Mouse (Mus musculus) gastrocnemius, postnatal 36 days (tissue): ENCODE data around the gene Vinac1. TPM values are rescaled to one million over a fixed set of nuclear protein-coding genes. Genes with fewer than 3 reads are reported as not detected.

Experiments used
- DNase-seq, 2 experiments: peaks; one replicate each; pipeline ENCODE4 v3.0.0; 2022
- intact Hi-C: fragments of 180-260 bp; cut with DNase I; formaldehyde crosslinking; loops from one replicate; pipeline ENCODE4 v1.15.1; 2025
- long read RNA-seq, 2 experiments: library from polyadenylated mRNA; stranded (forward); transcript quantifications; one replicate each; pipeline ENCODE4 v2.0.0; 2021
- total RNA-seq, 2 experiments: library from RNA; stranded (reverse); gene quantifications; 2 replicates each; pipeline ENCODE4 v1.2.3; 2021

Vinac1 gene
- total RNA-seq = not detected
- long read RNA-seq, experiment 1 = 0 reads
- long read RNA-seq, experiment 2 = 0 reads

GRCm38 (mm10) chr2:129047811-129048210 is at the start of gene Vinac1:
TSS of gene Vinac1 (minus strand) at chr2:129048172.
- DNase-seq = no peak
- intact Hi-C loops = no loop called here

- no peak for DNase-seq
- intact Hi-C loops = no loop called here
These were observed 46.2 kb upstream of the Vinac1 start for GRCm38 (mm10) chr2:129093926-129094724.

GRCm38 (mm10) chr2:129092810-129093209 is 44.8 kb upstream of the Vinac1 start:
- intact Hi-C loops = no loop called here
- no peak for DNase-seq

- DNase-seq = no peak
- intact Hi-C loops = no loop called here
These were observed 42.4 kb upstream of the Vinac1 start for GRCm38 (mm10) chr2:129090370-129090769.

- DNase-seq = no peak
- intact Hi-C loops = loop anchor here (5.0 kb wide), 1 partner anchor 140 kb away; no protein-coding TSS in a partner anchor
These were observed 39.5 kb upstream of the Vinac1 start for GRCm38 (mm10) chr2:129087520-129087919.

- intact Hi-C loops = loop anchor here (5.0 kb wide), 1 partner anchor 138 kb away; no protein-coding TSS in a partner anchor
- DNase-seq = no peak
These were observed 37.0 kb upstream of the Vinac1 start for GRCm38 (mm10) chr2:129084959-129085358.

- DNase-seq = no peak
- intact Hi-C loops = no loop called here
These were observed 35.5 kb upstream of the Vinac1 start for GRCm38 (mm10) chr2:129083514-129083913.

- DNase-seq = no peak
- intact Hi-C loops = no loop called here
These were observed 33.1 kb upstream of the Vinac1 start for GRCm38 (mm10) chr2:129081097-129081496.

- intact Hi-C loops = no loop called here
- no peak for DNase-seq
These were observed 31.2 kb upstream of the Vinac1 start for GRCm38 (mm10) chr2:129079194-129079593.

- intact Hi-C loops = no loop called here
- DNase-seq = no peak
These were observed 30.3 kb upstream of the Vinac1 start for GRCm38 (mm10) chr2:129078313-129078712.

GRCm38 (mm10) chr2:129070296-129070695 is 22.3 kb upstream of the Vinac1 start:
- no peak for DNase-seq
- intact Hi-C loops = no loop called here

GRCm38 (mm10) chr2:129066326-129066725 is 18.4 kb upstream of the Vinac1 start:
- DNase-seq = peak; percentile 32 to 33
- intact Hi-C loops = loop anchor here (5.0 kb wide), 1 partner anchor 119 kb away; no protein-coding TSS in a partner anchor

GRCm38 (mm10) chr2:129065437-129066282 is 17.7 kb upstream of the Vinac1 start, which contains the start of gene Ttl:
TSS of gene Ttl (plus strand) at chr2:129065942.
- intact Hi-C loops = loop anchor here (5.0 kb wide), 1 partner anchor 118 kb away; no protein-coding TSS in a partner anchor
- DNase-seq = peak; percentile 68 to 69

GRCm38 (mm10) chr2:129061456-129062059 is 13.6 kb upstream of the Vinac1 start:
- intact Hi-C loops = no loop called here
- DNase-seq = no peak

GRCm38 (mm10) chr2:129057920-129058361 is 10.0 kb upstream of the Vinac1 start:
- no peak for DNase-seq
- intact Hi-C loops = no loop called here

- intact Hi-C loops = no loop called here
- DNase-seq = no peak
These were observed 9.3 kb upstream of the Vinac1 start for GRCm38 (mm10) chr2:129057256-129057655.

GRCm38 (mm10) chr2:129056597-129056996 is 8.6 kb upstream of the Vinac1 start:
- intact Hi-C loops = no loop called here
- DNase-seq = no peak

GRCm38 (mm10) chr2:129055741-129056140 is 7.8 kb upstream of the Vinac1 start:
- DNase-seq = no peak

GRCm38 (mm10) chr2:129052451-129052983 is 4.5 kb upstream of the Vinac1 start:
- DNase-seq = no peak
- intact Hi-C loops = no loop called here

More at GRCm38 (mm10) chr2:129055741-129056140, 7.8 kb upstream of the Vinac1 start:
- intact Hi-C loops = no loop called here

GRCm38 (mm10) chr2:129046846-129047196 is 1.2 kb downstream of the Vinac1 start:
- intact Hi-C loops = no loop called here
- no peak for DNase-seq
